25 mouse cellular contexts compared by ENCODE assay signal in the genomic region with DNA sequence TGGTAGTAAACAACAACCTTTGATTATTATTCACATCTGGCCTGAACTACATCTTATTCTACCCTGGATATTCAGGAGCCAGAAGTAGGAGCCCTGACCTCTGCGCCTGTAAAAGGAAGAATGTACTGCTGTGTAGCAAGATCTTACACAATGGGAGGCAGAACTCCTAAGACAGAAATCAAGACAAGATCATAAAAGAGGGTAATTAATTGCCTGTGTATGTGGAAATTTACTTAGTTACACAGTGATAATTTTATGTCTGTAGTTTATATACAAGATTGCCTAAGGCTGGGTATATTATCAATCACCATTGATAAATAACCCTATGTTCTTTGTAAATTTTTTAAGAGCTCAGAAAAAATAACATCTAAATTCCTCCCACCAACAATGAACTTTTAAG.
"Had no signal": no experiment of that assay in that cellular context is flagged by ENCODE, and none has a peak within 500 bp of the region (broad histone marks: within the 10 kb centered on the region; RNA-seq: fewer than 3 reads in every experiment).

No protein-coding gene starts in this region.

- H3K27ac ChIP-seq: gastrocnemius, adult 2 months; heart, adult 2 months; heart, embryonic 13.5 days; heart, embryonic 15.5 days; hindbrain, embryonic 13.5 days; hindbrain, embryonic 15.5 days; hindbrain, postnatal 0 days; limb, embryonic 13.5 days; limb, embryonic 15.5 days; liver, embryonic 12.5 days; liver, embryonic 14.5 days had no signal

- H3K4me2 ChIP-seq: heart, embryonic 11.5 days; heart, embryonic 13.5 days; heart, embryonic 15.5 days; hindbrain, embryonic 13.5 days; hindbrain, embryonic 15.5 days; limb, embryonic 13.5 days; limb, embryonic 15.5 days; liver, embryonic 12.5 days had no signal

- H3K36me3 ChIP-seq: heart, embryonic 13.5 days; heart, embryonic 15.5 days; hindbrain, embryonic 13.5 days; hindbrain, embryonic 15.5 days; limb, embryonic 13.5 days; limb, embryonic 15.5 days; liver, embryonic 12.5 days had no signal

- ATAC-seq: hindbrain, postnatal 0 days; intestine, embryonic 16.5 days; liver, embryonic 12.5 days had no signal

- H3K9me3 ChIP-seq: heart, embryonic 13.5 days; heart, embryonic 15.5 days; hindbrain, embryonic 13.5 days; hindbrain, embryonic 15.5 days; limb, embryonic 13.5 days; limb, embryonic 15.5 days; liver, embryonic 12.5 days had no signal

- H3K4me3 ChIP-seq: gastrocnemius, adult 2 months; heart, adult 2 months; heart, embryonic 13.5 days; heart, embryonic 15.5 days; hindbrain, embryonic 13.5 days; hindbrain, embryonic 15.5 days; limb, embryonic 13.5 days; limb, embryonic 15.5 days; liver, embryonic 12.5 days had no signal

- DNase-seq: gastrocnemius, adult 2 months; gastrocnemius, postnatal 10 days; gastrocnemius, postnatal 25 days; heart, adult 11 months; heart, adult 2 months; heart, postnatal 14 days; heart, postnatal 36 days; kidney, adult 11 months; kidney, adult 8-10 months; kidney, postnatal 10 days; kidney, postnatal 36 days; layer of hippocampus, adult 9-11 months; layer of hippocampus, postnatal 36 days; left cerebral cortex, postnatal 4 days had no signal

- H3K4me1 ChIP-seq: heart, embryonic 13.5 days; heart, embryonic 15.5 days; hindbrain, embryonic 13.5 days; hindbrain, embryonic 15.5 days; limb, embryonic 15.5 days; liver, embryonic 12.5 days had no signal

- H3K9ac ChIP-seq: heart, embryonic 13.5 days; heart, embryonic 15.5 days; hindbrain, embryonic 13.5 days; hindbrain, embryonic 15.5 days; limb, embryonic 13.5 days; limb, embryonic 15.5 days; liver, embryonic 12.5 days; liver, embryonic 14.5 days had no signal

- H3K27me3 ChIP-seq: heart, embryonic 13.5 days; heart, embryonic 15.5 days; hindbrain, embryonic 13.5 days; hindbrain, embryonic 15.5 days; limb, embryonic 13.5 days; limb, embryonic 15.5 days; liver, embryonic 12.5 days had no signal
